Mouse (Mus musculus) liver, adult 2 months (tissue): Measurements from ENCODE around the gene Eps8.

Source experiments
- CTCF ChIP-seq: fragments of 200-500 bp; IDR thresholded peaks from 2 replicates; pipeline ENCODE4 v1.5.1; 2011; ENCODE audit warnings: low read depth, low read length, control low read depth
- POLR2A ChIP-seq: fragments of 200-500 bp; IDR thresholded peaks from 2 replicates; pipeline ENCODE4 v1.6.1; 2011; ENCODE audit warnings: low read length, control low read depth; ENCODE audit not compliant: insufficient read depth; ENCODE audit errors: extremely low read depth

DNA sequence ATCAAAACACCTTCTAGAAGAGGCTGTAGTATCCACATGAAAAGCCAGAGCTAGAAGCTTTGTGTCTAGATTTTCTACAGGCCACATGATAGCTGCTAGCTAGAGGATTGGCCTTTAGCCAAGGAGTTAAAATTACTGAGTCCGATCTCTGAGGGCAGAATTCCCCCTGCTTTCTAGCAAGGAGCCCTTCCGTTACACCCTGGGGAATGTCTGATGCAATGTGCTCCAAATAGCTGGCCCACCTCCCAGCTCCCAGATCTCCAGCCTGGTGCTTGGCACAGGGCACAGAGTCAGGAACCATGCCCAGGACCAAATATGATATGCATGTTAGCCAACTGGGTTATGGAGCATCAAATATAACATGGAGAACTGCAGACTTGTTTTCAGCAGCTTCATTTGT, 189.4 kb downstream of the Eps8 start:
- TF ChIP-seq CTCF (no peak), POLR2A (no peak)
